Mouse (Mus musculus): ENCODE data around the gene Hoxa7.

- no peak for TF ChIP-seq CTCF (IDR thresholded peaks at IDR 0.05; ENCODE audit: low read depth, low read length)
- no peak for TF ChIP-seq POLR2A (IDR thresholded peaks at IDR 0.05; ENCODE audit: insufficient read depth, low read length)
- TF ChIP-seq EP300 (IDR thresholded peaks at IDR 0.05; ENCODE audit: insufficient read depth, low read depth, low read length) = no peak
These were observed 41.0 kb upstream of the Hoxa7 start for GRCm38 (mm10) chr6:52262463-52263320.
